Comparison of ENCODE assay signal across 8 mouse cellular contexts in genomic region chr17:12290735-12291134, GRCm38 (mm10). TPM values are rescaled to one million over a fixed set of nuclear protein-coding genes. Genes with fewer than 3 reads are reported as not detected.
DNase-seq lines count a peak whose midpoint lies in the region; ATAC-seq and TF ChIP-seq lines count a peak whose summit lies in the region.

No protein-coding gene starts in this region.

- no peak overlapping the region for H3K4me3 ChIP-seq in heart, postnatal 0 days (ENCODE audit: low read depth, low read length)

- peak; percentile 42 to 79 for DNase-seq in left cerebral cortex, postnatal 10 days (ENCODE audit: extremely low spot score in 1 of 2, low spot score in 2 of 2)
- DNase-seq in left cerebral cortex, postnatal 36 days (ENCODE audit: low spot score in 2 of 2), result no peak
- DNase-seq in embryo, embryonic 10.5 days (ENCODE audit: low spot score), result peak; percentile 70
- peak; percentile 61 for DNase-seq in heart, postnatal 0 days (ENCODE audit: low spot score)
- DNase-seq in yolk sac, embryonic 10.5 days (ENCODE audit: low spot score), result peak; percentile 36
- no peak for DNase-seq in kidney, postnatal 25 days

- no peak overlapping the region for H3K4me2 ChIP-seq in heart, postnatal 0 days (ENCODE audit: low read depth, low read length)

- no peaks in the 10 kb centered on the region for H3K36me3 ChIP-seq in heart, postnatal 0 days (replicated peaks; ENCODE audit: control insufficient read depth, insufficient read depth, low read length)

- no peaks in the 10 kb centered on the region for H3K27me3 ChIP-seq in heart, postnatal 0 days (ENCODE audit: control insufficient read depth, insufficient read depth, low read length)

- TF ChIP-seq EP300 in heart, postnatal 0 days (IDR thresholded peaks at IDR 0.05; ENCODE audit: low read depth), result no peak

- H3K9me3 ChIP-seq in heart, postnatal 0 days (replicated peaks; ENCODE audit: control insufficient read depth, low read length), result no peaks in the 10 kb centered on the region

- H3K27ac ChIP-seq in heart, postnatal 0 days (ENCODE audit: low read depth), result no peak overlapping the region

- H3K9ac ChIP-seq in heart, postnatal 0 days (replicated peaks; ENCODE audit: low read depth, low read length), result no peak overlapping the region

- intact Hi-C loops in left cerebral cortex, postnatal 10 days (cut with DNase I), result no loop called here
- intact Hi-C loops in left cerebral cortex, postnatal 36 days (cut with DNase I), result no loop called here

- 0 out of 2 replicates have a peak, but pooled peaks have one; percentile 62 for ATAC-seq in heart, postnatal 0 days (ENCODE audit: insufficient read depth, low read depth)
- peak; percentile 34 for ATAC-seq in megakaryocyte progenitor cell, adult 5-6 weeks (replicated peaks; ENCODE audit: poor library complexity)
- ATAC-seq in CD4-positive, CD25-positive, alpha-beta regulatory T cell, adult 4 months, result no peak

- WGBS in heart, postnatal 0 days, result 34% methylated on average over 10 of the region's 10 CpGs

- TF ChIP-seq CTCF in heart, postnatal 0 days (IDR thresholded peaks at IDR 0.05; ENCODE audit: low read depth), result no peak

- peaks cover 15% of the 10 kb centered on the region for H3K4me1 ChIP-seq in heart, postnatal 0 days (ENCODE audit: control insufficient read depth, insufficient read depth)

RNA-seq across cellular contexts. Expression of gene Map3k4, which starts 27.9 kb away (rescaled TPM):
- 10 to 100 TPM; 32.9 to 33.9 TPM for total RNA-seq in left cerebral cortex, postnatal 10 days (2021)
- total RNA-seq in left cerebral cortex, postnatal 36 days (2021), result 10 to 100 TPM; 45.1 to 54.7 TPM
- total RNA-seq in heart, postnatal 0 days (2014; rRNA removed; ENCODE audit: low replicate concordance), result 19.6 and 25.0 TPM in 2 replicates
- 31.6 and 36.0 TPM in 2 replicates for polyA plus RNA-seq in heart, postnatal 0 days (2015; fragmentation: Nextera tagmentation; extraction: Ambion mirVana)
- total RNA-seq in megakaryocyte progenitor cell, adult 5-6 weeks (2015), result 11.3 and 17.1 TPM in 2 replicates
- total RNA-seq in megakaryocyte progenitor cell, adult 5-6 weeks (2017), result 20.1 and 25.1 TPM in 2 replicates
- 10 to 100 TPM; 12.9 to 13.4 TPM for polyA plus RNA-seq in CD4-positive, CD25-positive, alpha-beta regulatory T cell, adult 4 months (2017; shearing (Covaris generic))

Comparison
In these comparisons a context has a peak if more than half of its experiments do, and no peak if none do; other contexts are left out.
1. DNase-seq: peak in left cerebral cortex, postnatal 10 days (2 of 2), embryo, embryonic 10.5 days (single experiment), heart, postnatal 0 days (single experiment) and yolk sac, embryonic 10.5 days (single experiment); none in left cerebral cortex, postnatal 36 days (0 of 2) and kidney, postnatal 25 days (0 of 2).